ENCODE assay signal across 8 mouse cellular contexts in genomic region chr9:57503622-57504380, GRCm38 (mm10). TPM values are rescaled to one million over a fixed set of nuclear protein-coding genes. Genes with fewer than 3 reads are reported as not detected.
DNase-seq lines count a peak whose midpoint lies in the region; ATAC-seq lines count a peak whose summit lies in the region.

Gene Rpp25 (plus strand): TSS chr9:57504026.

- H3K9ac ChIP-seq in embryonic facial prominence, embryonic 14.5 days (ENCODE audit: low read depth, low read length): peak within 1 kb of the TSS; percentile 46
- H3K9ac ChIP-seq in heart, embryonic 11.5 days (ENCODE audit: low read depth, low read length): no peak within 1 kb of the TSS
- no peak within 1 kb of the TSS; the same call in 1 of the 2 replicates for H3K9ac ChIP-seq in liver, embryonic 12.5 days
- H3K9ac ChIP-seq in neural tube, embryonic 14.5 days (replicated peaks; ENCODE audit: low read depth, low read length): peak within 1 kb of the TSS; percentile 18

- no peaks in the 10 kb centered on the region for H3K9me3 ChIP-seq in embryonic facial prominence, embryonic 14.5 days (ENCODE audit: control insufficient read depth, low read length)
- H3K9me3 ChIP-seq in heart, embryonic 11.5 days (replicated peaks; ENCODE audit: control insufficient read depth, low read length): no peaks in the 10 kb centered on the region
- H3K9me3 ChIP-seq in liver, embryonic 12.5 days (replicated peaks): no peaks in the 10 kb centered on the region
- H3K9me3 ChIP-seq in neural tube, embryonic 14.5 days (ENCODE audit: control insufficient read depth, low read length): no peaks in the 10 kb centered on the region

- H3K27ac ChIP-seq in embryonic facial prominence, embryonic 14.5 days (replicated peaks; ENCODE audit: low read depth, low read length): no peak within 1 kb of the TSS
- H3K27ac ChIP-seq in heart, embryonic 11.5 days (ENCODE audit: low read depth, low read length): no peak within 1 kb of the TSS
- H3K27ac ChIP-seq in liver, embryonic 12.5 days: no peak within 1 kb of the TSS
- H3K27ac ChIP-seq in neural tube, embryonic 14.5 days (ENCODE audit: low read depth, low read length): peak within 1 kb of the TSS; percentile 3; the same call in 1 of the 2 replicates

- DNase-seq in lung, adult 18-20 months: peak; percentile 48 to 55
- DNase-seq in lung, postnatal 25 days (ENCODE audit: low spot score): no peak
- DNase-seq in embryonic facial prominence, embryonic 14.5 days (ENCODE audit: low spot score): peak; percentile 44
- DNase-seq in kidney, adult 9 months: peak; percentile 63
- no peak for DNase-seq in T-cell, adult 2 months (ENCODE audit: low spot score)

- H3K27me3 ChIP-seq in embryonic facial prominence, embryonic 14.5 days (replicated peaks; ENCODE audit: control insufficient read depth, insufficient read depth, low read length): peaks cover 65% of the 10 kb centered on the region
- H3K27me3 ChIP-seq in heart, embryonic 11.5 days (ENCODE audit: control insufficient read depth, insufficient read depth, low read length): peaks cover 52% of the 10 kb centered on the region
- H3K27me3 ChIP-seq in liver, embryonic 12.5 days (replicated peaks): peaks cover 86% of the 10 kb centered on the region
- peaks cover 12% of the 10 kb centered on the region; the same call in 1 of the 2 replicates for H3K27me3 ChIP-seq in neural tube, embryonic 14.5 days (ENCODE audit: control insufficient read depth, insufficient read depth, low read length)

- WGBS in embryonic facial prominence, embryonic 14.5 days: 1% methylated on average over 25 of the region's 46 CpGs
- WGBS in heart, embryonic 11.5 days (ENCODE audit: insufficient replicate concordance): under 1% methylated on average over 46 of the region's 46 CpGs
- under 1% methylated on average over 46 of the region's 46 CpGs for WGBS in liver, embryonic 12.5 days (ENCODE audit: insufficient replicate concordance)
- under 1% methylated on average over 46 of the region's 46 CpGs for WGBS in neural tube, embryonic 14.5 days

- H3K36me3 ChIP-seq in embryonic facial prominence, embryonic 14.5 days (ENCODE audit: control insufficient read depth, insufficient read depth, low read length): no peaks in the 10 kb centered on the region
- no peaks in the 10 kb centered on the region for H3K36me3 ChIP-seq in heart, embryonic 11.5 days (ENCODE audit: control insufficient read depth, insufficient read depth, low read length)
- H3K36me3 ChIP-seq in liver, embryonic 12.5 days: no peaks in the 10 kb centered on the region
- H3K36me3 ChIP-seq in neural tube, embryonic 14.5 days (ENCODE audit: control insufficient read depth, insufficient read depth, low read length): no peaks in the 10 kb centered on the region

- H3K4me2 ChIP-seq in embryonic facial prominence, embryonic 14.5 days (ENCODE audit: low read depth, low read length): peak within 1 kb of the TSS; percentile 88
- H3K4me2 ChIP-seq in heart, embryonic 11.5 days: peak within 1 kb of the TSS; percentile 86
- H3K4me2 ChIP-seq in liver, embryonic 12.5 days: peak within 1 kb of the TSS; percentile 68
- peak within 1 kb of the TSS; percentile 89 for H3K4me2 ChIP-seq in neural tube, embryonic 14.5 days (ENCODE audit: low read depth, low read length)

- peaks cover 7% of the 10 kb centered on the region; the same call in 1 of the 2 replicates for H3K4me1 ChIP-seq in embryonic facial prominence, embryonic 14.5 days (ENCODE audit: control insufficient read depth, insufficient read depth, low read length)
- H3K4me1 ChIP-seq in heart, embryonic 11.5 days (ENCODE audit: control insufficient read depth, insufficient read depth, low read length): peaks cover 38% of the 10 kb centered on the region
- H3K4me1 ChIP-seq in liver, embryonic 12.5 days: peaks cover 48% of the 10 kb centered on the region
- peaks cover 58% of the 10 kb centered on the region for H3K4me1 ChIP-seq in neural tube, embryonic 14.5 days (ENCODE audit: control insufficient read depth, insufficient read depth, low read length)

- ATAC-seq in embryonic facial prominence, embryonic 14.5 days (ENCODE audit: low read depth): peak; percentile 74
- ATAC-seq in heart, embryonic 11.5 days (replicated peaks; ENCODE audit: insufficient number of reproducible peaks, low FRiP score, low TSS enrichment): peak; percentile 52; the same call in 1 of the 2 replicates
- ATAC-seq in liver, embryonic 12.5 days: no peak
- 0 out of 2 replicates have a peak, but pooled peaks have one; percentile 21 for ATAC-seq in neural tube, embryonic 14.5 days (ENCODE audit: low read depth)

- H3K4me3 ChIP-seq in embryonic facial prominence, embryonic 14.5 days (ENCODE audit: low read depth, low read length): peak within 1 kb of the TSS; percentile 43
- H3K4me3 ChIP-seq in heart, embryonic 11.5 days (ENCODE audit: low read depth, low read length): peak within 1 kb of the TSS; percentile 42
- peak within 1 kb of the TSS; percentile 40 for H3K4me3 ChIP-seq in liver, embryonic 12.5 days
- H3K4me3 ChIP-seq in neural tube, embryonic 14.5 days (ENCODE audit: low read depth, low read length): peak within 1 kb of the TSS; percentile 37

RNA-seq across cellular contexts. Expression of gene Rpp25, which starts in this region (rescaled TPM):
- polyA plus RNA-seq in embryonic facial prominence, embryonic 14.5 days (2014; fragmentation: Nextera tagmentation; extraction: Ambion mirVana): 0.86 and 1.4 TPM in 2 replicates
- polyA plus RNA-seq in heart, embryonic 11.5 days (2014; fragmentation: Nextera tagmentation; extraction: Ambion mirVana): 16.3 and 17.1 TPM in 2 replicates
- 1.0 and 1.5 TPM in 2 replicates for polyA plus RNA-seq in liver, embryonic 12.5 days (2016; fragmentation: Nextera tagmentation; extraction: Ambion mirVana)
- 21.5 and 25.8 TPM in 2 replicates for polyA plus RNA-seq in neural tube, embryonic 14.5 days (2014; fragmentation: Nextera tagmentation; extraction: Ambion mirVana)

Comparison
In these comparisons a context has a peak if more than half of its experiments do, and no peak if none do; other contexts are left out.
1. DNase-seq: peak in lung, adult 18-20 months (2 of 2), embryonic facial prominence, embryonic 14.5 days (single experiment) and kidney, adult 9 months (single experiment); none in lung, postnatal 25 days (single experiment) and T-cell, adult 2 months (single experiment).
2. H3K9ac ChIP-seq: peak in embryonic facial prominence, embryonic 14.5 days (single experiment) and neural tube, embryonic 14.5 days (single experiment); none in heart, embryonic 11.5 days (single experiment) and liver, embryonic 12.5 days (single experiment).
3. Peak in every context shown above with its lines, with median percentiles within 50 percentile points of each other: H3K4me2 ChIP-seq and H3K4me3 ChIP-seq.